ENCODE assay signal across 17 mouse cellular contexts in the genomic region with DNA sequence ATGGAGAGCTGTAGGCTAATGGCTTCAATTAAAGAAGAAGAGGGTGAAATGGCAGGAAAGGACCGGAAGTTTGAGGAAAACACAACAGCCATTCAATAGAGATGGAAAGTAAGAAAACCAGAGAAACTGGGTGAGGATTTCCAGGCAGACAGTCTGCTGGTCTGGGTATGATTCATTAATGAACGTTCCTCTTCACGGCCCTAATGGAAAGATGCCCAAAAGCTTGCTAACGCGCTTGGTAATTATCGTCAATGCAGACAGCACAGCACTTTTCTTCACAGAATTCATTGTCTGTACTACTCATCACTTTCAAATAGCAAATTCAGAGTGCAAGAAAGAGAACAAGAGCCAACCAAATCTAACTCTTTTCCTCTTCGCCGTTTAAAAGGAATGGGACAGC.
DNase-seq lines count a peak whose midpoint lies in the region; TF ChIP-seq lines count a peak whose summit lies in the region.
"Had no signal": no experiment of that assay in that cellular context is flagged by ENCODE, and none has a peak within 500 bp of the region (broad histone marks: within the 10 kb centered on the region; RNA-seq: fewer than 3 reads in every experiment).

No protein-coding gene starts in this region.

- TF ChIP-seq POLR2A in brain, embryonic 14.5 days (IDR thresholded peaks at IDR 0.05; ENCODE audit: borderline replicate concordance, extremely low read depth, insufficient read depth, insufficient read length, poor library complexity, severe bottlenecking): no peak

- DNase-seq in layer of hippocampus, adult 18-20 months (ENCODE audit: low spot score in 2 of 2): peak; percentile 19 to 48
- DNase-seq in layer of hippocampus, postnatal 14 days (ENCODE audit: low spot score in 2 of 2): no peak
- DNase-seq in MN1 (ENCODE audit: low spot score): peak; percentile 67
- DNase-seq in Muller cell, postnatal 12 days (ENCODE audit: inconsistent ontology term): peak; percentile 68
- DNase-seq in brain, embryonic 14.5 days (ENCODE audit: low read depth): peak; percentile 49
- no peak for DNase-seq in kidney, postnatal 25 days
- no peak for DNase-seq in heart, postnatal 4 days
- DNase-seq: adrenal gland, adult 2 months; adrenal gland, postnatal 10 days; adrenal gland, postnatal 25 days; cerebellum, adult 11 months; cerebellum, adult 18-20 months; cerebellum, adult 8-10 months; cerebellum, adult 9-11 months; cerebellum, postnatal 14 days; cerebellum, postnatal 36 days; embryo, embryonic 11 days had no signal

- TF ChIP-seq CTCF in brain, embryonic 14.5 days (IDR thresholded peaks at IDR 0.05; ENCODE audit: borderline replicate concordance, extremely low read depth, insufficient read depth, insufficient read length): no peak

Comparison
In these comparisons a context has a peak if more than half of its experiments do, and no peak if none do; other contexts are left out.
1. DNase-seq: peak in layer of hippocampus, adult 18-20 months (2 of 2), MN1 (single experiment), Muller cell, postnatal 12 days (single experiment) and brain, embryonic 14.5 days (single experiment); none in layer of hippocampus, postnatal 14 days (0 of 2), kidney, postnatal 25 days (0 of 2) and heart, postnatal 4 days (single experiment).